Mouse (Mus musculus) embryonic facial prominence, embryonic 11.5 days (tissue): ENCODE measurements around the gene Tyw3. TPM values are rescaled to one million over a fixed set of nuclear protein-coding genes. Genes with fewer than 3 reads are reported as not detected.

ENCODE experiments used
- ATAC-seq: fragments of 200-750 bp; cut with Nextera tagmentation; replicated peaks from 2 replicates; pipeline ENCODE4 v1.8.0; 2017; ENCODE audit warnings: low read depth; ENCODE audit not compliant: insufficient number of reproducible peaks, low FRiP score, low TSS enrichment
- DNase-seq: peaks from one replicate; pipeline ENCODE4 v3.0.0-alpha.2; 2015; ENCODE audit warnings: low spot score
- H3K27ac ChIP-seq: fragments of 300-500 bp; sonication (generic); replicated peaks from 2 replicates; pipeline ENCODE4 v1.5.1; 2014; ENCODE audit warnings: mild to moderate bottlenecking, low read depth, low read length, control low read depth
- H3K27me3 ChIP-seq: fragments of 300-500 bp; sonication (generic); 2 replicates; pipeline ENCODE4 v1.6.1; 2014; ENCODE audit warnings: mild to moderate bottlenecking, low read length, moderate library complexity, mixed read lengths; ENCODE audit not compliant: control insufficient read depth, insufficient read depth
- H3K36me3 ChIP-seq: fragments of 300-500 bp; sonication (generic); replicated peaks from 2 replicates; pipeline ENCODE4 v1.6.1; 2014; ENCODE audit warnings: low read depth, mild to moderate bottlenecking, low read length, moderate library complexity, mixed read lengths; ENCODE audit not compliant: control insufficient read depth, insufficient read depth
- H3K4me1 ChIP-seq: fragments of 300-500 bp; sonication (generic); 2 replicates; pipeline ENCODE4 v1.6.1; 2014; ENCODE audit warnings: low read length, mixed read lengths; ENCODE audit not compliant: control insufficient read depth, insufficient read depth
- H3K4me2 ChIP-seq: fragments of 300-500 bp; sonication (generic); 2 replicates; pipeline ENCODE4 v1.6.1; 2014; ENCODE audit warnings: low read depth, mild to moderate bottlenecking, control low read depth, low read length, moderate library complexity
- H3K4me3 ChIP-seq: fragments of 300-500 bp; sonication (generic); 2 replicates; pipeline ENCODE4 v1.5.1; 2014; ENCODE audit warnings: low read depth, low read length, control low read depth
- H3K9ac ChIP-seq: fragments of 300-500 bp; sonication (generic); replicated peaks from 2 replicates; pipeline ENCODE4 v1.6.1; 2014; ENCODE audit warnings: mild to moderate bottlenecking, control low read depth, low read length
- H3K9me3 ChIP-seq: fragments of 300-500 bp; sonication (generic); replicated peaks from 2 replicates; pipeline ENCODE4 v1.6.1; 2016; ENCODE audit warnings: mild to moderate bottlenecking, low read length, inconsistent platforms, mixed read lengths; ENCODE audit not compliant: control insufficient read depth
- WGBS: fragments of 180-500 bp; shearing (Covaris S2); extraction: QIAGEN DNeasy Blood & Tissue Kit; methylation state at CpG from one replicate; pipeline ENCODE4 v1.1.7; 2014; 5-methylcytosine and 5-hydroxymethylcytosine counted together
- polyA plus RNA-seq: library from polyadenylated mRNA; unstranded; fragments of >200 nt; fragmentation: Nextera tagmentation; extraction: Ambion mirVana; gene quantifications from 2 replicates; pipeline ENCODE4 v1.2.1, GENCODE M21; 2014

The Tyw3 gene
- polyA plus RNA-seq, 1 experiment from 2014 or later = 23.4 TPM

- Histone ChIP-seq H3K9me3 (no peaks in the 10 kb centered on the region), H3K4me1 (no peaks in the 10 kb centered on the region), H3K4me2 (no peak overlapping the region), H3K9ac (no peak overlapping the region), H3K27me3 (no peaks in the 10 kb centered on the region), H3K27ac (no peak overlapping the region), H3K4me3 (no peak overlapping the region), H3K36me3 (no peaks in the 10 kb centered on the region)
- WGBS = 83% methylated on average over 1 of the region's 1 CpGs
- DNase-seq (no peak), ATAC-seq (no peak)
Measured at GRCm38 (mm10) chr3:154607896-154608295, 11.0 kb upstream of the Tyw3 start.

DNA sequence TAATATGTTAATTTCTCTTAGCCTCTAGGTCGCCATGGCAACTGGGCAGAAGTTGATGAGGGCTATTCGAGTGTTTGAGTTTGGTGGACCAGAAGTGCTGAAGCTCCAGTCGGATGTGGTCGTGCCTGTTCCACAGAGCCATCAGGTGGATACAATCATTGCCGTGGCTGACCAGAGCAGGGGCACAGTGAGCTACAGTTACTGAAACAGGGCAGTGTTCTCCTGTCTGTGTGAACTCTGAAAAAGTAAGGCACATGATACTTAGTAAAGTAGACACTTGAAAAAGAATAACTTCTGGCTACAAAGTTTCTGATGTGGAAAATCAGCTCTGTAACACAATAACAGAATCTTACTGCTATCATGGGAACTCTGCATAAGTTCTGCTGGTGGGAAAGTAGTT lies 8.0 kb upstream of the Tyw3 start:
- Histone ChIP-seq H3K4me2 (no peak overlapping the region), H3K36me3 (no peaks in the 10 kb centered on the region), H3K4me1 (no peaks in the 10 kb centered on the region), H3K27me3 (no peaks in the 10 kb centered on the region), H3K9me3 (no peaks in the 10 kb centered on the region), H3K9ac (no peak overlapping the region), H3K4me3 (no peak overlapping the region), H3K27ac (no peak overlapping the region)
- DNase-seq = no peak
- WGBS = 81% methylated on average over 5 of the region's 5 CpGs
- no peak for ATAC-seq

DNA sequence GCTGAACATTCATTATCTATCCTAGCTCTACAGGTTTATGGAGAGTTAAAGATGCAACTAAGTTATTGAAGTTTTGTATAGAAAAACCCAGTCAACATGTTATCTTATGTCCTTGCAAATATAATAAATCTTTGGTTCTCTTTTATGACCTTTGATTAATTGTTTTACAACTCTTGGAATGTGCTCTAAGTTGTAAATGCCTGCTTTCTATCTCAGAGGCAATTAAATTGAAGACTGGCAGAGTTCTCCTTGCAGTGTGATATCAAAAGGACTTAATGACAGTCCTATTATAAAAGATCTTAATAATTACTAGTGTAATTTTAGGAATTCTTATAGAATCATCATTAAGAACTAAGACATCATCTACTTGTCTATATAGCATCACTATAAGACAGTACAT lies 5.2 kb upstream of the Tyw3 start:
- Histone ChIP-seq H3K36me3 (no peaks in the 10 kb centered on the region), H3K9ac (no peak overlapping the region), H3K27me3 (no peaks in the 10 kb centered on the region), H3K9me3 (no peaks in the 10 kb centered on the region), H3K4me1 (no peaks in the 10 kb centered on the region), H3K4me2 (no peak overlapping the region), H3K4me3 (no peak overlapping the region), H3K27ac (no peak overlapping the region)
- ATAC-seq (no peak), DNase-seq (no peak)

GRCm38 (mm10) chr3:154597561-154597960 lies 657 bp upstream of the Tyw3 start:
- ATAC-seq (no peak; the same call in 1 of the 2 replicates), DNase-seq (peak; percentile 10)

GRCm38 (mm10) chr3:154596488-154596933 lies 393 bp downstream of the Tyw3 start, which contains the start of gene Cryz:
Cryz (plus strand) TSS chr3:154596711.
- no peaks in the 10 kb centered on the region for H3K9me3 ChIP-seq
- H3K4me3 ChIP-seq = peak within 1 kb of the TSS; percentile 90
- peak within 1 kb of the TSS; percentile 68 for H3K4me2 ChIP-seq
- DNase-seq (peak; percentile 96), ATAC-seq (peak; percentile 90)
- 1% methylated on average over 25 of the region's 25 CpGs for WGBS
- peak within 1 kb of the TSS; percentile 97 for H3K9ac ChIP-seq
- peaks cover 7% of the 10 kb centered on the region for H3K36me3 ChIP-seq
- no peaks in the 10 kb centered on the region for H3K4me1 ChIP-seq
- peak within 1 kb of the TSS; percentile 94 for H3K27ac ChIP-seq
- H3K27me3 ChIP-seq = no peaks in the 10 kb centered on the region

More at GRCm38 (mm10) chr3:154597561-154597960, 657 bp upstream of the Tyw3 start:
- peak overlapping the region; percentile 90 for H3K4me3 ChIP-seq
- H3K4me1 ChIP-seq = no peaks in the 10 kb centered on the region
- H3K9ac ChIP-seq = peak overlapping the region; percentile 97
- 34% methylated on average over 7 of the region's 7 CpGs for WGBS
- H3K27ac ChIP-seq = no peak overlapping the region
- H3K27me3 ChIP-seq = no peaks in the 10 kb centered on the region
- H3K36me3 ChIP-seq = peaks cover under 1% of the 10 kb centered on the region
- peak overlapping the region; percentile 68 for H3K4me2 ChIP-seq
- H3K9me3 ChIP-seq = no peaks in the 10 kb centered on the region

GRCm38 (mm10) chr3:154594156-154594555 lies 2.7 kb downstream of the Tyw3 start:
- ATAC-seq (no peak), DNase-seq (no peak)
- WGBS = 92% methylated on average over 6 of the region's 6 CpGs
- H3K4me1 ChIP-seq = no peaks in the 10 kb centered on the region
- peaks cover 9% of the 10 kb centered on the region for H3K36me3 ChIP-seq
- no peak overlapping the region for H3K27ac ChIP-seq
- H3K4me3 ChIP-seq = no peak overlapping the region
- H3K4me2 ChIP-seq = no peak overlapping the region
- no peaks in the 10 kb centered on the region for H3K27me3 ChIP-seq
- H3K9ac ChIP-seq = no peak overlapping the region
- no peaks in the 10 kb centered on the region for H3K9me3 ChIP-seq

DNA sequence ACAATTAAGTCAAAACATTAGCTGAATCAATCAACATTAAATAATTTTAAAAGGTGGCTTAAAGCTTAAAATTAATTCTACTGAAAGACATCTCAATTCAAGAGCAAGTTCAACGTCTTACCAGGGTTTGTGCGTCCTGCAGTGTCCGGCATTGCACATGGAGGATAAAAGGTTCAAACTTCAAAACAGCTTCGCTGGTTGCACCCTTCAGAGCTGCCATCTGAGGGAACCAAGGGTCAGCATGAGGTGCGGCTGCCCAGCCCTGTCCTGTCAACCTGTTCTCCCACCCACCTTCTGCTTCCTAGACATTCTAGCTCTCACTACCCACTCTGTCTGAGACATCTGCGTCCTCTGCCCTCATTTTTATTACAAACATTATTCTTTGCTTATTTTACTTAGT lies 3.3 kb downstream of the Tyw3 start:
- WGBS = 87% methylated on average over 6 of the region's 6 CpGs
- Histone ChIP-seq H3K27me3 (no peaks in the 10 kb centered on the region), H3K9ac (no peak overlapping the region), H3K9me3 (no peaks in the 10 kb centered on the region), H3K27ac (no peak overlapping the region), H3K4me2 (no peak overlapping the region), H3K4me3 (no peak overlapping the region), H3K36me3 (peaks cover 9% of the 10 kb centered on the region), H3K4me1 (no peaks in the 10 kb centered on the region)
- no peak for DNase-seq
- ATAC-seq = no peak

GRCm38 (mm10) chr3:154591621-154592020 lies 5.3 kb downstream of the Tyw3 start:
- Histone ChIP-seq H3K4me3 (no peak overlapping the region), H3K4me1 (no peaks in the 10 kb centered on the region), H3K9ac (no peak overlapping the region), H3K4me2 (no peak overlapping the region), H3K9me3 (no peaks in the 10 kb centered on the region), H3K27ac (no peak overlapping the region), H3K27me3 (no peaks in the 10 kb centered on the region), H3K36me3 (peaks cover 9% of the 10 kb centered on the region)
- ATAC-seq (no peak), DNase-seq (no peak)
- 94% methylated on average over 3 of the region's 3 CpGs for WGBS
